Mouse (Mus musculus) heart, embryonic 16.5 days (tissue): Measurements from ENCODE around the gene Fbxo8. TPM values are rescaled to one million over a fixed set of nuclear protein-coding genes. Genes with fewer than 3 reads are reported as not detected.

Experiments
- ATAC-seq: fragments of 200-750 bp; cut with Nextera tagmentation; replicated peaks from 2 replicates; pipeline ENCODE4 v1.8.0; 2017; ENCODE audit warnings: moderate number of reproducible peaks; ENCODE audit not compliant: insufficient read depth, low FRiP score; ENCODE audit errors: extremely low read depth
- H3K27ac ChIP-seq: fragments of 300-500 bp; sonication (generic); 2 replicates; pipeline ENCODE4 v1.5.1; 2014; ENCODE audit warnings: mild to moderate bottlenecking, low read length, control low read depth, moderate library complexity
- H3K27me3 ChIP-seq: fragments of 300-500 bp; sonication (generic); 2 replicates; pipeline ENCODE4 v1.6.1; 2014; ENCODE audit warnings: low read length, mixed read lengths; ENCODE audit not compliant: control insufficient read depth, insufficient read depth
- H3K36me3 ChIP-seq: fragments of 300-500 bp; sonication (generic); 2 replicates; pipeline ENCODE4 v1.6.1; 2014; ENCODE audit not compliant: control insufficient read depth, insufficient read depth
- H3K4me1 ChIP-seq: fragments of 300-500 bp; sonication (generic); 2 replicates; pipeline ENCODE4 v1.6.1; 2014; ENCODE audit warnings: low read length, mixed read lengths; ENCODE audit not compliant: control insufficient read depth, insufficient read depth
- H3K4me2 ChIP-seq: fragments of 300-500 bp; sonication (generic); 2 replicates; pipeline ENCODE4 v1.6.1; 2014; ENCODE audit warnings: low read depth, mild to moderate bottlenecking, control low read depth, low read length
- H3K4me3 ChIP-seq: fragments of 300-500 bp; sonication (generic); 2 replicates; pipeline ENCODE4 v1.5.1; 2014; ENCODE audit warnings: mild to moderate bottlenecking, control low read depth, low read length
- H3K9ac ChIP-seq: fragments of 300-500 bp; sonication (generic); 2 replicates; pipeline ENCODE4 v1.6.1; 2014; ENCODE audit warnings: low read length, control low read depth
- H3K9me3 ChIP-seq: fragments of 300-500 bp; sonication (generic); replicated peaks from 2 replicates; pipeline ENCODE4 v1.6.1; 2016; ENCODE audit warnings: low read length; ENCODE audit not compliant: control insufficient read depth
- WGBS: fragments of 180-500 bp; shearing (Covaris S2); extraction: QIAGEN DNeasy Blood & Tissue Kit; methylation state at CpG from one replicate; pipeline ENCODE4 v1.1.7; 2014; 5-methylcytosine and 5-hydroxymethylcytosine counted together
- polyA plus RNA-seq: library from polyadenylated mRNA; unstranded; fragments of >200 nt; fragmentation: Nextera tagmentation; extraction: Ambion mirVana; gene quantifications from 2 replicates; pipeline ENCODE4 v1.2.1, GENCODE M21; 2015

Gene Fbxo8
- polyA plus RNA-seq, 1 experiment from 2014 or later: 53.2 TPM

- H3K4me1 ChIP-seq: peaks cover 18% of the 10 kb centered on the region
- no peak overlapping the region for H3K9ac ChIP-seq
- WGBS: 12% methylated on average over 4 of the region's 4 CpGs
- no peaks in the 10 kb centered on the region for H3K36me3 ChIP-seq
- H3K9me3 ChIP-seq: no peaks in the 10 kb centered on the region
- H3K27ac ChIP-seq: no peak overlapping the region
- no peak for ATAC-seq
- H3K4me2 ChIP-seq: no peak overlapping the region
- H3K4me3 ChIP-seq: no peak overlapping the region
- no peaks in the 10 kb centered on the region for H3K27me3 ChIP-seq
Observed at GRCm38 (mm10) chr8:56619056-56619455, 68.2 kb downstream of the Fbxo8 start.

- Histone ChIP-seq H3K4me3 (no peak overlapping the region), H3K9ac (no peak overlapping the region), H3K4me1 (peaks cover 18% of the 10 kb centered on the region), H3K4me2 (peak overlapping the region; percentile 14; the same call in 1 of the 2 replicates), H3K27me3 (no peaks in the 10 kb centered on the region), H3K27ac (no peak overlapping the region), H3K36me3 (no peaks in the 10 kb centered on the region), H3K9me3 (no peaks in the 10 kb centered on the region)
- WGBS: 14% methylated on average over 9 of the region's 9 CpGs
- no peak for ATAC-seq
Observed at GRCm38 (mm10) chr8:56619571-56619970, 68.7 kb downstream of the Fbxo8 start.

DNA sequence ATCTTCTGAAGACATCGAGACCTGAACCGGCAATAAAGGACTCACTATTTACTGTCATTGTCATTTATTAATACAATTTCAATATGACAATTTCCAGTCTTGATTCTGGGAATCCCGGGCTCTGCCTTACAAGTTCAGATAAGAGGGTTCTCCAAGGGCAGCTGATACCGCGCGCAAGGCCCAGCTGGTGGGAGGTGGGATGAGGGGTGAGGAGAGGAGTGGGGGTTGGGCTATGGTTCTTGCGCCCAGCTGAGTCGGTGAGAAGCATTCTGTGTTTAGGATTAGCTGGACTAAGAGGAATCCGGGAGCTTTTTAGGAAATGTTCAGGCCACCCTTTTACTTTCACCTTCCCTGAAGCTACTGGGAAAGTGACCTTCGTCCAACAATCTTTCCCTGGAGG lies 69.8 kb downstream of the Fbxo8 start:
- Histone ChIP-seq H3K4me1 (peaks cover 18% of the 10 kb centered on the region), H3K36me3 (no peaks in the 10 kb centered on the region), H3K4me3 (peak overlapping the region; percentile 39), H3K27ac (no peak overlapping the region), H3K4me2 (peak overlapping the region; percentile 58), H3K27me3 (no peaks in the 10 kb centered on the region), H3K9ac (peak overlapping the region; percentile 34), H3K9me3 (no peaks in the 10 kb centered on the region)
- 13% methylated on average over 10 of the region's 10 CpGs for WGBS
- no peak for ATAC-seq

- Histone ChIP-seq H3K9ac (peak overlapping the region; percentile 34; the same call in 1 of the 2 replicates), H3K4me3 (peak overlapping the region; percentile 39), H3K27me3 (no peaks in the 10 kb centered on the region), H3K4me2 (peak overlapping the region; percentile 58), H3K36me3 (no peaks in the 10 kb centered on the region), H3K9me3 (no peaks in the 10 kb centered on the region), H3K4me1 (peaks cover 18% of the 10 kb centered on the region), H3K27ac (no peak overlapping the region)
- no peak for ATAC-seq
- 34% methylated on average over 4 of the region's 4 CpGs for WGBS
Observed at GRCm38 (mm10) chr8:56621093-56621492, 70.2 kb downstream of the Fbxo8 start.

GRCm38 (mm10) chr8:56622470-56623024 lies 71.7 kb downstream of the Fbxo8 start:
- H3K9ac ChIP-seq: peak overlapping the region; percentile 7
- H3K36me3 ChIP-seq: no peaks in the 10 kb centered on the region
- ATAC-seq: no peak
- peaks cover 18% of the 10 kb centered on the region for H3K4me1 ChIP-seq
- no peaks in the 10 kb centered on the region for H3K9me3 ChIP-seq
- 5% methylated on average over 18 of the region's 18 CpGs for WGBS
- H3K4me3 ChIP-seq: peak overlapping the region; percentile 40
- peak overlapping the region; percentile 60 for H3K4me2 ChIP-seq
- H3K27me3 ChIP-seq: no peaks in the 10 kb centered on the region
- no peak overlapping the region for H3K27ac ChIP-seq

DNA sequence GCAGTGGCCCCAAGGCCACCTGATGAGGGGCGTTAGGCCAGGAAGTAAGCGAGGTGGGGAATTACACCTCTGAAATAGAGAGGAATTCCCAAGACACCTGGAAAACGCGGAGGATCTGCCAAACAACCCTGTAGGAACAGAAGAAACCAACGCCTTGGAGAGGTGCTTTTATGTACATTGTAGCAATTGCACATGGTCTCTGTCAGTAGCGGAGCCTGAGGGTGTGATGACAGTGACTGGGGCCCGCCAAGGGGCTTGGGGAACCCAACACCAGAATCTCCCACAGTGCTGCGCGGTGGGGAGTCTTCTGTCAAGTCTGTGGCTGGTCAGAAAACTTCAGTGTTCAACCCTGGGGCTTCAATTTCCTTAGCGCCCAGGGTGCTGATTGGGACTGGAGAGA lies 72.5 kb downstream of the Fbxo8 start:
- Histone ChIP-seq H3K36me3 (no peaks in the 10 kb centered on the region), H3K9ac (no peak overlapping the region), H3K4me2 (peak overlapping the region; percentile 60), H3K4me3 (peak overlapping the region; percentile 40), H3K4me1 (peaks cover 18% of the 10 kb centered on the region), H3K27ac (no peak overlapping the region), H3K9me3 (no peaks in the 10 kb centered on the region), H3K27me3 (no peaks in the 10 kb centered on the region)
- peak; percentile 19; the same call in 1 of the 2 replicates for ATAC-seq
- WGBS: 18% methylated on average over 10 of the region's 10 CpGs

DNA sequence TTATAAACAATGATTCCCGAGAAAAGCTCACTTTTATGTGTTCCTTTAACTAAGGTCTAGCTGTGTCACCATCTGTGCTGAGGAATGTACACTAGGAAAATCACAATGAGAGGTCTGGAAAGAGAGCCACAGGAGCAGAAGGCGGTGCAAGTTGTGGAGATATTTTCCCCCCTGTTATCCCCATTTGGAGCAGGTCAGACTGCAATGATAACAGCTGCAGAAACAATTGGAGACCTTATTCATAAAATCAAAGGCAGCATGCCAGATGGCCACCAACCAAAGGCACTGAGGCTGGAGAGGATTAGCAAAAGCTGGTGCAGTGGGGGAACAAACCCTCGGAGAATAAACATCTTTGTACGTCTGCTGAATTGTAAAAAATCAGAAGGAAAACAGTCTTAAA lies 78.3 kb downstream of the Fbxo8 start:
- H3K27ac ChIP-seq: no peak overlapping the region
- no peaks in the 10 kb centered on the region for H3K27me3 ChIP-seq
- no peaks in the 10 kb centered on the region for H3K9me3 ChIP-seq
- WGBS: 39% methylated on average over 4 of the region's 4 CpGs
- no peak overlapping the region for H3K9ac ChIP-seq
- no peak for ATAC-seq
- no peaks in the 10 kb centered on the region for H3K36me3 ChIP-seq
- no peak overlapping the region for H3K4me3 ChIP-seq
- no peak overlapping the region for H3K4me2 ChIP-seq
- H3K4me1 ChIP-seq: no peaks in the 10 kb centered on the region

DNA sequence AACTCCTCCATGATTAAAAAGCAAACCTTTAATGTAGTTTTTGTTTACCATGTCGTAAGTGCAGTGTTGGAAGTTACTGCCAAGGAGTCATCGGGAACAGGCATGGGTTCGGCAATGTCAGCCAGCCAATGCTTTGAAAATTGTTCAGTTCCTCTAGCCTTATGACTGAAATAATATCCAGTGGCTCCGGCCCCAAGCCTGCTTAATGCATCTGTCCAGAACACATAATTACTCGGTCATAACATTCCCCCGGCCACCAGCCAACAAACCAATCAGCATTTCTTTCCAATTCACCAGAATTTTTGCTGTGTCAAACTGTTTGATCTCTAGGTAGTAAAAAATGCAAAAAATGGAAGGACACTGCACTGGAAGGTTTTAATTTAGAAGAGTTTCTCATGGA lies 88.4 kb downstream of the Fbxo8 start:
- H3K4me1 ChIP-seq: no peaks in the 10 kb centered on the region
- H3K27me3 ChIP-seq: no peaks in the 10 kb centered on the region
- no peak overlapping the region for H3K9ac ChIP-seq
- no peaks in the 10 kb centered on the region for H3K36me3 ChIP-seq
- no peaks in the 10 kb centered on the region for H3K9me3 ChIP-seq
- H3K4me3 ChIP-seq: no peak overlapping the region
- H3K4me2 ChIP-seq: no peak overlapping the region
- WGBS: 56% methylated on average over 6 of the region's 6 CpGs
- no peak overlapping the region for H3K27ac ChIP-seq
- ATAC-seq: no peak
